9 mouse cellular contexts compared by ENCODE assay signal in the genomic region with DNA sequence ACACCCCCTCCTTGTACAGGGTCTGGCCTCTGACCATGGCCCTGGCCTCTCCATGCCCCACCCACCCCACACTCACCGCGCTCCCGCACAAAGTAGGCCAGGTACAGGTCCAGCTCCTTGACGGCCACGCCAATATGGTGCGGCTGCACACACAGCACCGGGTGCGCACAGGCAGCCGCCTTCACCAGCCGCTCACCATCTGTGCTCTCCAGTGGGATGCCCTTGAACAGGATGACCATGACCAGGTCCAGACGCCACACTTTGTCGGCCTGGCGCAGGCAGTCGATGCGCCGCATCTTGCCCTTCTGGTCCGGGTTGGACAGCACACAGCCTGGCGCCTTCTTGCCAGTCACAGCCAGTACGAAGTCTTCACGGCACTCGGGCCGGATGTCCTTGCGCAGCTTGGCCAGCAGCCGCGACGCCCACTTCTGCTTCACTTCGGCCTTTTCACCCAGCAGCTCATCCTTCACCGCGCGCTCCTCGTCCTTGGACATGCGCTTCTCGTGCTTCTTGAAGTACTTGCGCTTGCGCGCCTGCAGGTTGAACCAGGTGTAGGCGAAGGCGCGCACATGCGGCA. TPM values are rescaled to one million over a fixed set of nuclear protein-coding genes. Genes with fewer than 3 reads are reported as not detected.
DNase-seq lines count a peak whose midpoint lies in the region.
"Had no signal": no experiment of that assay in that cellular context is flagged by ENCODE, and none has a peak within 500 bp of the region (broad histone marks: within the 10 kb centered on the region; RNA-seq: fewer than 3 reads in every experiment).

No protein-coding gene starts in this region.

- peak; percentile 6 to 15 for DNase-seq in frontal cortex, postnatal 14 days (ENCODE audit: low spot score in 2 of 2)
- no peak for DNase-seq in frontal cortex, postnatal 25 days (ENCODE audit: low spot score in 2 of 2)
- peak; percentile 8 for DNase-seq in right cerebral cortex, postnatal 14 days
- DNase-seq in right cerebral cortex, postnatal 36 days (ENCODE audit: low spot score in 2 of 2): no peak
- DNase-seq in gastrocnemius, adult 18-20 months (ENCODE audit: low spot score): peak; percentile 31
- peak; percentile 67 for DNase-seq in testis, postnatal 10 days (ENCODE audit: low spot score)
- no peak for DNase-seq in left cerebral cortex, adult 9 months (ENCODE audit: low spot score in 2 of 2)
- no peak for DNase-seq in yolk sac, embryonic 10.5 days (ENCODE audit: low spot score)

RNA-seq across cellular contexts. Expression of gene Smim24, which starts 27.4 kb away (rescaled TPM):
- not detected for total RNA-seq in gastrocnemius, adult 18-20 months (2021)

RNA-seq across cellular contexts. Expression of gene Gm48552, which starts 31.5 kb away (rescaled TPM):
- under 1 TPM in 1 of 2 experiments, not detected in 1; 0.34 TPM for total RNA-seq in gastrocnemius, adult 18-20 months (2021)
- total RNA-seq: neutrophil, adult 5-6 weeks had no signal

RNA-seq across cellular contexts. Expression of gene Nfic, which starts 35.2 kb away (rescaled TPM):
- total RNA-seq in gastrocnemius, adult 18-20 months (2021): 100 to 1,000 TPM; 232 to 244 TPM

RNA-seq across cellular contexts. Expression of gene Gm48551, which starts 36.0 kb away (rescaled TPM):
- under 1 TPM; 0.57 to 0.97 TPM for total RNA-seq in gastrocnemius, adult 18-20 months (2021)

RNA-seq across cellular contexts. Expression of gene Dohh, which starts 36.1 kb away (rescaled TPM):
- total RNA-seq in gastrocnemius, adult 18-20 months (2021): 10 to 100 TPM; 41.1 to 44.1 TPM

Comparison
In these comparisons a context has a peak if more than half of its experiments do, and no peak if none do; other contexts are left out.
1. DNase-seq: peak in frontal cortex, postnatal 14 days (2 of 2), right cerebral cortex, postnatal 14 days (single experiment), gastrocnemius, adult 18-20 months (single experiment) and testis, postnatal 10 days (single experiment); none in frontal cortex, postnatal 25 days (0 of 2), right cerebral cortex, postnatal 36 days (0 of 2), left cerebral cortex, adult 9 months (0 of 2) and yolk sac, embryonic 10.5 days (single experiment).